In the genomic region with DNA sequence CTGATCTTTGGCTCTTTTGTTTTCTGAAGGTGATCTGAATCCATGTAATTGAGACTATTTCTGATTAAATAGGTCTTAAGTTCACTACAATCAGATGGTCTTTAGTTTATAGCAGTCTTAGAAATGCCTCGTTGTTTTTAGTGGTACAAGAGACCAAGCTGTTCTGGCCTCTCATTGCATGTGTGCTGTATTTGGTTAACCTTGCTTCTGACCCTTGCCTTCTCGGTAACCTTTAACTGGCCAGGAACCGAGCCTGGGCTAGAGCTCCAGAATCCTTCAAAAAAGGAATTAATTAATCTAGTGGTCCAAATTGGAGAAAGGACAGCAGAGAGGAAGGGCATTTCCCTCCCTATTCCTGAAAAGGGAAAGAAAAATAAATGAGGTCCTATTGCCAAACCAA, we compare ENCODE assay signal across 25 mouse cellular contexts.
DNase-seq lines count a peak whose midpoint lies in the region; ATAC-seq and TF ChIP-seq lines count a peak whose summit lies in the region.
"Had no signal": no experiment of that assay in that cellular context is flagged by ENCODE, and none has a peak within 500 bp of the region (broad histone marks: within the 10 kb centered on the region; RNA-seq: fewer than 3 reads in every experiment).

No protein-coding gene starts in this region.

- no peak overlapping the region for H3K4me3 ChIP-seq in kidney, embryonic 14.5 days (ENCODE audit: low read length)
- no peak overlapping the region for H3K4me3 ChIP-seq in MEL (ENCODE audit: control insufficient read depth in 1 of 2, insufficient read depth in 1 of 2, low read depth in 2 of 2, low read length in 2 of 2)
- no peak overlapping the region for H3K4me3 ChIP-seq in liver, postnatal 0 days (ENCODE audit: low read depth, low read length)
- H3K4me3 ChIP-seq in limb, embryonic 10.5 days: no peak overlapping the region
- H3K4me3 ChIP-seq: embryonic facial prominence, embryonic 12.5 days; heart, adult 2 months; heart, embryonic 12.5 days; limb, embryonic 12.5 days; megakaryocyte, embryonic 14.5 days; midbrain, embryonic 13.5 days had no signal

- H3K9me3 ChIP-seq in kidney, embryonic 14.5 days (ENCODE audit: control insufficient read depth, low read length): no peaks in the 10 kb centered on the region
- H3K9me3 ChIP-seq in MEL (replicated peaks; ENCODE audit: insufficient read depth, low read length): no peaks in the 10 kb centered on the region
- no peaks in the 10 kb centered on the region for H3K9me3 ChIP-seq in liver, postnatal 0 days (ENCODE audit: low read length)
- H3K9me3 ChIP-seq in limb, embryonic 10.5 days (replicated peaks): no peaks in the 10 kb centered on the region
- H3K9me3 ChIP-seq: embryonic facial prominence, embryonic 12.5 days; heart, embryonic 12.5 days; limb, embryonic 12.5 days; megakaryocyte, embryonic 14.5 days; midbrain, embryonic 13.5 days had no signal

- no peak for TF ChIP-seq POLR2A in MEL (IDR thresholded peaks at IDR 0.05; ENCODE audit: control insufficient read depth in 1 of 2, insufficient read depth in 1 of 2, low read depth in 1 of 2, low read length in 2 of 2, poor library complexity in 1 of 2)

- no peak for TF ChIP-seq RAD21 in MEL (IDR thresholded peaks at IDR 0.05; ENCODE audit: low read depth, low read length)

- H3K9ac ChIP-seq in kidney, embryonic 14.5 days (ENCODE audit: low read depth, low read length): no peak overlapping the region
- H3K9ac ChIP-seq in MEL (ENCODE audit: control insufficient read depth, low read depth, low read length, poor library complexity, severe bottlenecking): no peak overlapping the region
- H3K9ac ChIP-seq in liver, postnatal 0 days (replicated peaks): no peak overlapping the region
- H3K9ac ChIP-seq: embryonic facial prominence, embryonic 12.5 days; heart, embryonic 12.5 days; hindbrain, embryonic 14.5 days; limb, embryonic 12.5 days; liver, embryonic 14.5 days; midbrain, embryonic 13.5 days had no signal

- H3K4me1 ChIP-seq in kidney, embryonic 14.5 days (ENCODE audit: control insufficient read depth, insufficient read depth, low read length): no peaks in the 10 kb centered on the region
- H3K4me1 ChIP-seq in MEL (ENCODE audit: control insufficient read depth in 1 of 2, insufficient read depth in 2 of 2, low read length in 2 of 2): peaks cover 20 to 23% of the 10 kb centered on the region in 2 experiments
- H3K4me1 ChIP-seq in liver, postnatal 0 days (ENCODE audit: insufficient read depth): peaks cover 6% of the 10 kb centered on the region; the same call in 1 of the 2 replicates
- peaks cover 14% of the 10 kb centered on the region for H3K4me1 ChIP-seq in limb, embryonic 10.5 days
- H3K4me1 ChIP-seq: embryonic facial prominence, embryonic 12.5 days; heart, embryonic 12.5 days; limb, embryonic 12.5 days; megakaryocyte, embryonic 14.5 days; midbrain, embryonic 13.5 days had no signal

- no peak for DNase-seq in kidney, adult 11 months
- DNase-seq in MEL (ENCODE audit: low read depth, low spot score): no peak
- DNase-seq in embryo, embryonic 11 days: peak; percentile 38
- no peak for DNase-seq in liver, postnatal 0 days
- DNase-seq in limb, embryonic 10.5 days (ENCODE audit: low spot score): no peak
- no peak for DNase-seq in ovary, adult 18-20 months (ENCODE audit: low spot score)
- DNase-seq: adrenal gland, postnatal 25 days; cerebellum, adult 18-20 months; cerebellum, postnatal 10 days; heart, adult 2 months; layer of hippocampus, adult 9-11 months; lung, postnatal 36 days; retina, postnatal 1 day; right cerebral cortex, postnatal 14 days; thymus, postnatal 4 days had no signal

- H3K4me2 ChIP-seq in kidney, embryonic 14.5 days (replicated peaks; ENCODE audit: low read depth, low read length): no peak overlapping the region
- no peak overlapping the region for H3K4me2 ChIP-seq in liver, postnatal 0 days (ENCODE audit: low read depth, low read length)
- H3K4me2 ChIP-seq: embryonic facial prominence, embryonic 12.5 days; heart, embryonic 12.5 days; hindbrain, embryonic 14.5 days; limb, embryonic 12.5 days; midbrain, embryonic 13.5 days had no signal

- H3K79me2 ChIP-seq in MEL (ENCODE audit: control insufficient read depth, insufficient read depth, low read length, poor library complexity): no peaks in the 10 kb centered on the region

- peak; percentile 49; the same call in 1 of the 2 replicates for ATAC-seq in kidney, embryonic 14.5 days (ENCODE audit: low FRiP score, low TSS enrichment)
- ATAC-seq in liver, postnatal 0 days: peak; percentile 51; the same call in 1 of the 2 replicates
- ATAC-seq: forebrain, embryonic 14.5 days; intestine, postnatal 0 days; midbrain, embryonic 13.5 days had no signal

- no peaks in the 10 kb centered on the region for H3K27me3 ChIP-seq in kidney, embryonic 14.5 days (ENCODE audit: control insufficient read depth, insufficient read depth, low read length)
- H3K27me3 ChIP-seq in MEL (ENCODE audit: control insufficient read depth in 1 of 2, insufficient read depth in 2 of 2, low read length in 2 of 2): no peaks in the 10 kb centered on the region
- no peaks in the 10 kb centered on the region for H3K27me3 ChIP-seq in liver, postnatal 0 days (ENCODE audit: insufficient read depth, low read length)
- no peaks in the 10 kb centered on the region for H3K27me3 ChIP-seq in limb, embryonic 10.5 days (ENCODE audit: low read depth, poor library complexity, severe bottlenecking)
- H3K27me3 ChIP-seq: embryonic facial prominence, embryonic 12.5 days; limb, embryonic 12.5 days; megakaryocyte, embryonic 14.5 days; midbrain, embryonic 13.5 days had no signal

- no peak for TF ChIP-seq EP300 in MEL (IDR thresholded peaks at IDR 0.05; ENCODE audit: low read depth in 1 of 2, low read length in 2 of 2)
- TF ChIP-seq EP300 in liver, postnatal 0 days (IDR thresholded peaks at IDR 0.05; ENCODE audit: low read depth): no peak

- no peaks in the 10 kb centered on the region for H3K36me3 ChIP-seq in kidney, embryonic 14.5 days (ENCODE audit: control insufficient read depth, insufficient read depth, low read length)
- H3K36me3 ChIP-seq in MEL (ENCODE audit: control insufficient read depth in 1 of 2, insufficient read depth in 2 of 2, low read length in 2 of 2): peaks cover 0 to 33% of the 10 kb centered on the region in 2 experiments; a peak in 2 of 4 replicates
- H3K36me3 ChIP-seq in liver, postnatal 0 days (replicated peaks; ENCODE audit: insufficient read depth, low read length): no peaks in the 10 kb centered on the region
- no peaks in the 10 kb centered on the region for H3K36me3 ChIP-seq in limb, embryonic 10.5 days
- H3K36me3 ChIP-seq: embryonic facial prominence, embryonic 12.5 days; heart, embryonic 12.5 days; limb, embryonic 12.5 days; midbrain, embryonic 13.5 days had no signal

- no peak overlapping the region for H3K27ac ChIP-seq in kidney, embryonic 14.5 days (ENCODE audit: low read depth, low read length)
- peak overlapping the region; percentile 83 for H3K27ac ChIP-seq in MEL (ENCODE audit: control insufficient read depth, low read depth, low read length)
- no peak overlapping the region for H3K27ac ChIP-seq in liver, postnatal 0 days (ENCODE audit: low read depth)
- H3K27ac ChIP-seq in limb, embryonic 10.5 days: no peak overlapping the region
- H3K27ac ChIP-seq: embryonic facial prominence, embryonic 12.5 days; heart, adult 2 months; hindbrain, embryonic 14.5 days; limb, embryonic 12.5 days; liver, embryonic 14.5 days; midbrain, embryonic 13.5 days had no signal

- WGBS in kidney, embryonic 14.5 days: 5% methylated on average over 3 of the region's 3 CpGs
- 48% methylated on average over 3 of the region's 3 CpGs for WGBS in liver, postnatal 0 days (ENCODE audit: insufficient replicate concordance)
- 14% methylated on average over 3 of the region's 3 CpGs for WGBS in limb, embryonic 10.5 days

- TF ChIP-seq CTCF in MEL (IDR thresholded peaks at IDR 0.05 in 2 of 3, conservative IDR thresholded peaks at IDR 0.05 in 1 of 3; ENCODE audit: control insufficient read depth in 1 of 3, insufficient read depth in 1 of 3, low read depth in 2 of 3, low read length in 3 of 3, poor library complexity in 1 of 3, severe bottlenecking in 1 of 3): no peak
- TF ChIP-seq CTCF in liver, postnatal 0 days (IDR thresholded peaks at IDR 0.05; ENCODE audit: low read depth): no peak

TF ChIP-seq in MEL, 35 proteins besides CTCF, POLR2A, EP300 and RAD21:
- TF ChIP-seq GATA1 (IDR thresholded peaks at IDR 0.05; ENCODE audit: low read depth, low read length) (no peak), MYC (IDR thresholded peaks at IDR 0.05; ENCODE audit: low read depth, low read length) (no peak), TCF12 (IDR thresholded peaks at IDR 0.05; ENCODE audit: low read depth, low read length) (no peak)
